Mouse (Mus musculus): ENCODE results near the gene Hoxa10.

The Hoxa10 gene

GRCm38 (mm10) chr6:52229558-52230416 lies 10.9 kb downstream of the Hoxa10 start:
- no peak for DNase-seq

- no peak for DNase-seq
These were observed 11.9 kb downstream of the Hoxa10 start for GRCm38 (mm10) chr6:52228475-52229465.

DNA sequence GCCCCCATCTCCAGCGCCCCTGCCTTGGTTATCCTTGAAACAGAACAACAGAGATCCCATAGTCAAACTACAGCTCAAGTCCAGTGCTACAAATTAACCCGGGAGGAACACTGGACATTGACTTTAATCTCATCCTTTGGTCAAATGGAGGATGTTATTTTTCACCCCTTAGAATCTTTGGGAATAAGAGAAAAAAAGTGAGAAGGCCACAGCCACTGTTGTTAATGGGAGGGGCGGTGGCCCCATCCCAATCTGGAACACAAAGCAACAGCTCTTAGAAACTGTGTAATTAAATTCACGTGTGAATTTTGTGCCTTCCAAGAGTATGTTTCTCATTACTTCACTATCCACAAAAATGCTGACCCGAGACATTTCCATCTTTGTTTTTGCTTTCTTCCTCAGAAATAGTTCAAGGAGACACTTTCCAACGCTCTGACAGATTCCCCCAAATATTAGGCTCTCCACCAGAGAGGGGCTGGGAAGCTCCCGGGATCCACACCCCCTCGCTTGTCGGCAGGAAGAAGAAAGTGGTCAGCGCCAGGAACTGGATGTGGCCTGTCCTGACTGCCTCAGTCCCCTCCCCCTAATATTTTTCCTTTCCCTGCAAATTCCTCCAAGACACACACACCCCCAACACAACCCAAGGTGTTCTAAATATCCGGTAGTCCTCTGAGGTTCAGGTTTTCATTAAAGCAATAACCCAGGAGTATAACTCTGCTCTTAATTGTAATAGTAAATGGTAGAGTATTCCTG lies 13.0 kb downstream of the Hoxa10 start:
- no peak for DNase-seq

DNA sequence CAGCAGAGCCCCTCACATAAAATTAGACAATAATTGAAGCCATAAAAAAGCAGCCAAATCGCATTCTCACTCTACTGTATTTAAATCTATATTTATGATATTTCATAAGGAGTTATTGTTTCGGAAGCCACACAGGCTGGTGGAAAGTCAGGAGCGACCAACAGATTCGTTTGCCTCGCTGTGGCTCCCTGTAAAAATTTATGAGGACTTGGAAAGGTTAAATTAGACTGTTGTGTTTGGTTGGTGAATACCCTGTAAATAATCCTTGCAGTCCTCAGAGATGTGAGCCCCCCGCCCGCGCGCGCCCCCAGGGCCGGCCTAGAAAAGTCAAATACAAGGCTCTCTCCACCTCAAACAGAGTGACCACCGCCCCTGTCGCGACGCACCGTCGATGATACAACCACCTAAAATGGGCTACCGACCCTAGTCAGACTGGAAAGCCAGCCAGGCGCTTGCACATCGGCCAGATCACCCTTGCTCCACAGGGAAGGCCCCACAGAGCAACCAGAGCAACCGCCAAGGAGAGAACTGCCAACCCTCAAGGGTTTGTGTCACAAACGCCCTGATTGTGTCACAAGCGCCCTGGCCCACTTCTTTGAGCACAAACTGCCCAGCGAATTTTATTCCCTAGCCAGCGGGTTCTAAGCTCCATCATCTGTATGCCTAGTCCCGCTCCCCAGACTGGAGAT lies 13.9 kb downstream of the Hoxa10 start:
- no peak for DNase-seq

DNA sequence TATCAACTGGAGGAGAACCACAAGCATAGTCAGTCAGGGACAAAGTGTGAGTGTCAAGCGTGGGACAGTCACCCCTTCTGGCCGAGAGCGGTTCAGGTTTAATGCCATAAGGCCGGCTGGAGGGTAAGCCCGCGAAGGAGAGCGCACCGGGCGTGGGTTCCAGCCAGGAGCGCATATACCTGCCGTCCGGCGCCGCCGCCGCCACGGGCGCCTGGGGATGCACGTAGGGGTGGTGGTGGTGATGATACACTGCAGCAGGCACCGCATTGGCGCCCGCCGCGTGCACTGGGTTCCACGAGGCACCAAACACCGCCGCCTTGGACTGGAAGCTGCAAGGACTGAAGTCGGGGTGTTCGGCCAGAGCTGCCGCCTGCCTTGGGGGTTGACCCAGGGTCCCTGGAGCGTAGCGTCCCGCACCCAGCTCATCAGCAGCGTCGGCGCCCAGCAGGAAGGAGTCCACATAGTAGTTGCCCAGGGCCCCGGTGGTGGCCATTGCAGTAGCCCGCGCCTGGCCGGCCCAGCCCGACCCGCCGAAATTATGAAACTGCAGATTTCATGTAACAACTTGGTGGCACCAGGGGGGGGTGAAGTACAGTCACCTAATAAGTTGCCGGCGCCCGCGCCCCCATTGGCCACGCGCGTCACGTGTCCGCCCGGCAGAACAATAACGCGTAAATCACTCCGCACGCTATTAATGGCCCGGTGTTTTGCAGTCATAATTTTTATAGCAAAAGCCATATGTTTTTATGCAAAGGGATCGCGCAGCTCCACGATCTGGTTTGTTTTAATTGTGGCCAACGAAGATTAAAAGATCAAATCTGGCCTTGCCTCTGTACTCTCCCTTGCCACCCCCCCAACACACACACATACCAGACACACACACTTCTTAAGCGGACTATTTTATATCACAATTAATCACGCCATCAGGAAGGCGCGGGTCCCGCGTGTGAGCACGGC lies 14.8 kb downstream of the Hoxa10 start:
- DNase-seq = no peak

- no peak for DNase-seq
These were observed 15.6 kb downstream of the Hoxa10 start for GRCm38 (mm10) chr6:52224895-52225611.

DNA sequence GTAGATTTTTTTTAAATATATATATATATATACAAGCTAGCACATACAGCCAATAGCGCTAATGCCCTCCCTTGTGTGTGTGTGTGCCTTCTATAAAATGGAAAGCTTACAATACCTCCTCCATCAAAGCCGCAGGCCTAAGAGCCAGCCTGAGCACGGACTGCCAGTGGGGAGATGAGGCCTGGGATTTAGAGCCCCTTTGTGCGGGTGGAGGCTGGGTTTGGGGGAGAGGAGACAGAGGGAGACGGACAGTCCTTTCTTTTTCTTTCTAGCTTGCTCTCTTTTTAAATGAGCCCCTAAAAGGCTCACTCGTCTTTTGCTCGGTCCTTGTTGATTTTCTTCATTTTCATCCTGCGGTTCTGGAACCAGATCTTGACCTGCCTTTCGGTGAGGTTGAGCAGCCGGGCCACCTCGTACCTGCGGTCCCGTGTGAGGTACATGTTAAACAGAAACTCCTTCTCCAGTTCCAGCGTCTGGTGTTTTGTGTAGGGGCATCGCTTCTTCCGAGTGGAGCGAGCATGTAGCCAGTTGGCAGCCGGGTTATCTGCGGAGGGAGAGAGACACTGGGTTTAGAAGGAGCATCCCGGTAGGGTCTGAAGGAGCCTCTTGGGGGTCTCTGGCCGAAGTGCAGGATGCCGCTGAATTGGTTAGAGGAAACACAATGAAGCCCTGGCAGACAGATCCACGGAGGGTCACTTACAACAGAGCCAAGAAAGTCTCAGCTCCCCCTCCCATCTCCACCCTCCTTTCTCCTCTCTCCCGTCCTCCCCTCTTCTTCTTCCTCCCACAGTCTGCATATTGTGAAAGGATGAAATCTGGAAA lies 16.5 kb downstream of the Hoxa10 start:
- no peak for DNase-seq

DNA sequence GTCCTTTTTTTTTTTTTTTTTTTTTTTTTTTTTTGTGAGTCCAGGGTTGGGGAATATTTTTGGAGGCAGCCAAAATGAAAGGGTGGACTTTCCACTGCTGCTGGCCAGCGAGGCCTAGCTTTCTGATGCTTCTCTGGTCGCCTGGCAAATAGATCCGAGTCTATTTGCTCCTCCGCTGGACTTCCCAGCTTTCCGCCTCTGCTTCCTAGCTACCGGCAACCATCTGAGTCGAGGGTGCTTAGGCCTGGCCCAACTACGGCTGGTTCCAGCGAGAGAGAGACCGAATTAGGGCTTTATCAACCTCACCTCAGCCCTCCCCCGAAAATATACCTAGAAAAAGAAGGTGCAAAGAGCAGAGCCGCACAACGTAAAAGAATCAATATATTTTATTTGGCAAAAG lies 17.9 kb downstream of the Hoxa10 start:
- DNase-seq = no peak

DNA sequence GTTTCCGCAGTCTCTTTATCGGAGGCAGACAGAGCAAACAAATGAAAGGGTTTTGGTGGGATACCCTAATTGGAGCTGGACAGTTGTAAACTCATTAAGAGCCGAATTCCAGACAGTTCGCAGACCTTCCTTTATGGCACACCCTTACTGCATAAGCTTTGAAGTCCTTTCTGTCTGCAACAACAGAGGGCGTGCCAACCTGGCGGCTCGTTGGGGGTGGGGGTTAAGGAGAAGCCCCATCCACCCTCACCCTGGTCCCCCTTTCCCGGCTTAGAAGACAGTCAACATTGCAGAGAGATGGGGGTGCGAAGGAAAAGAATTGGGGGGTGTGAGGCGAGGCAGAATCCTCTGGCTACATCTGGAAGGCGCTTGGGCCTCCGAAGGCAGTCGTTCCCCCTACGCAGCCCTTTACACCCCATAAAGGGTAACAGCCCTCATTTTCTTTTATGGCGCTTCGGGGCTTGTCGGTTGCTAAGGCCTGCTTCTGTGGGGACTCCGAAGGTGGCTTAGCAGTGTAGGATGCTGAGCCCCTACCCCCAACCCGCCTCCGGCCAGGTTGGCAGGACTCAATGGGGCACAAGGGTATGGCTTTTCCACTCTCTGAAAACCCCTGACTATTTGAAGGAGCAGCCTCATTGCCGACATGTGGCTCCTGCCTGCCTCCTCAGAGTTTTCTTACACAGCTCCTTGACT lies 18.5 kb downstream of the Hoxa10 start:
- DNase-seq = no peak

DNA sequence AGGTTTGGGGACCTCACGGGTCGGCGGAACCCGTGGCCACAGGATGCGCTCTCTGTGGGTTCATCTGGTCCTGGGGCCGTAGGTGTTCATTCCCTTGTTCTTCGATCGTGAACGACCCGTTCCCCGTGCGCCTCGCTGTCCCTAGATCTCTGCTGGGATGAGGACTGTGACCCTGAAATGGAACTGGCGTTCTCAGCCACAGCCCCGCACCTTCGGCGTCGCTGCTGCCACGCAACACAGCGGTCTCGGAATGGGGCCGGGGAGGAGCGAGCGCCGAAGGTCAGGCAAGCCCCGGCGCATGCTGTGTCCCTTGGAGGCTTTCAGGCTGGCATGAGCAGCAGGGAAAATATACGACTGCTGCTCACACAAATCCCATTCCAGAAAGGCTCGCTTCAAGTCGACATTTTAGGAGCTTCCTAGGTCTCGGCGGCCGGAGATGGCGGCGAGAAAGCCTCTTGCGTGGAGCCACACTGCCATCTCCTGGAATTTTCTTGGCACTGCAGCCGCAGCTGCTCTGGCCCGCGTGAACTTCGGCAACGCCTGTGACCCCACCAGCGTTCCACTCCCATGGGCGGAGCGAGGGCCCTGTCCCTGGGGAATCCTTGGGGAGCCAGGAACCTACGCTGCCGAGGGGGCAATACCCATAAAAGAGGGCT lies 19.2 kb downstream of the Hoxa10 start, which contains the start of gene Hoxa7:
Gene Hoxa7 (minus strand): TSS at position 518 of the 656 bp plus-strand sequence.
- peak; percentile 72 for DNase-seq

DNA sequence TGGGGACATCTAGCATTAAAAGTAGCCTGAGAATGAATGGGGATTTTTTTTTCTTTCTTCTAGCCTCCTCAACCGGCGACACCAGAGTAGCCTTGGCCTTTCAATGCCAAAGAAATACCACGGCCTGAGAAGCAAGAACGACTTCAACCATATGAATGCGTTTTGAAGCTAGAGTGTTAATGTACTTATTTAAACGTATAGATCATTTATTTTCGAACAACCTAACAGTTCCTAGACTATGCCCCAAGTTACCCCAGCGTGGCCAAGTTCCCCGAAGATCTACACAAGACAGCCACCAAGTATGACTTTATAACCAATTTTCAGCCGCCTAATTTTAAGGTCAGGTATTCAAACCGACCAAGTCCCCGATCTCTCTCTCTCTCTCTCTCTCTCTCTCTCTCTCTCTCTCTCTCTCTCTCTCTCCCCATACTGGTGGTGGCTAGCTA lies 19.8 kb downstream of the Hoxa10 start:
- no peak for DNase-seq

GRCm38 (mm10) chr6:52220003-52220864 lies 20.4 kb downstream of the Hoxa10 start:
- DNase-seq = no peak

GRCm38 (mm10) chr6:52219234-52219942 lies 21.3 kb downstream of the Hoxa10 start:
- no peak for DNase-seq

DNA sequence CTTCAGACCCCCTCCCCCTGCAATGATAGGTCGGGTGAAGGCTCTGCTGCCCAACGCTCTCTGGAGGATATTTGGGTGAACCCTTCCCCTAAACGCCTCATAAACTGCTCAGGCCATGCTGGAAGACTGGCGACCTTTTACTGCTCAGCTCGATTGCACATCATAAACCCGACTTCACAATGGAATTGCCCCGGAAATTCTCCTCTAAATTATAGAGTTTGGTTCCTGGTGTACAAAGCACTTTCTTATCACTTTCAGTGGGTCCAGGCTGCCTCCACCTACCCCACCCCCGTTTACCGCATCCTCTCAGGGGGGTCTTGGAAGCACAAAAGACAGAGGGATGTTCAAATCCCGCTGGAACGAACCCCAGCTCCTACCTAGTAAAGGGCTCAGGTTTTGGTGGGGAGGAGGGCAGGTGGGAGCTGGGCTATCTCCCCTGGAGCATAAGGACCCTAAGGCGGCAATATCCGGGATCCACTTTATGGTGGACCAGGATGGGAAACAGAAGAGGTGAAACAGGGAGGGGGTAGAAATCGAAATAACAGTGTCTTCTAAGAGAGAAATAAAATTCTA lies 21.9 kb downstream of the Hoxa10 start:
- DNase-seq = no peak

DNA sequence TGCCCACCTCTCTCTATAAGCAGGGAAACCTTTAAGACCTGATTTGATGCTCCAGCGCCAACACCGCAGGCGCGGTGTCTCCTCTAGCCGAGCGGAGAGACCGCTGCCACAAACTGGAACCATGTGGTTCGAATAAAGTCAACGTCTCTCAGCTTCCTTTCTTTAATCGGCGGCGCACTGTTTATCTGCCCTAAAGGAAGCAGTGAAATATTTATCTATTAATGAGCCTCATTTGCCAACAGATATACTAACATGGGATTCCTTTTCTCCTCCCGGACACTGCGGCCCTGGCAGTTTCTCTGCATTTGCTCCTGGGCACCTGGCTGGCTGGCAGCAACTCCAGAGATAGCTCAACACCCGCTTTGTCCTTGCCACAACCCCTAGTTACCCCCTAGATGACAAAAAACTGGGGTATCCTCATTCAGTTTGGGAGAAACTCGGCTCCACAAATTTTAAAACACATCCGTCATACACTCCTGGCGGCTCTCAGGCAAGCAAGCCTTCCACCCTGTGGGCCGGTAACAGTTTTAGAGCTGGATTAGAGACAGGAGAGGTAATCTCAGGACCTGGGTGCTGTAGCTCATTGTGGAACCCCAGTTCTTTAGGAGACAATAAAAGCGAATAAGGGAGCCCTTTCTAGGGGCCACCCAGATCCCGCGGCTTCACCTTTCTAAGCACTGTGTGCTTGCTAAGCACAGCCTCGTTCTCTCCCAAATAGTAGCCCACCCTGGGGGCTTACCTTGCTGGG lies 22.6 kb downstream of the Hoxa10 start:
- no peak for DNase-seq

Measured in right cerebral cortex, postnatal 25 days (tissue).